Mouse (Mus musculus): ENCODE measurements around the gene Map4k2.

DNA sequence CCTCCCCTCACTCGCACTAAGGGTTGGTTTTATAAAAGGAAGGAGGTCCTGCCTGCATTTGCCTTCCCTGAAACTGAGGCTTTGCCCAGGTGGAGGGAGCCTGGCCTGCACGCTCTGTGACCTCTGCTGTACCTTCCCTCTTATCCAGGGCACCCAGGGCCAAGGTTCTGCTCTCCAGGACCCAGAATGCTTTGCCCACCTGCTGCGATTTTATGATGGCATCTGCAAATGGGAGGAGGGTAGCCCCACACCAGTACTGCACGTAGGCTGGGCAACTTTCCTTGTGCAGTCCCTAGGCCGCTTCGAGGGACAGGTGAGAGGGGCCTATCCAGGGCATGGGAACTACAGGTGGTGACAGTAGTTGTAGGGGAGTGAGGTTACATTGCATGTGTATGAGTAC lies 1.7 kb upstream of the Map4k2 start:
- TF ChIP-seq POLR2A (IDR thresholded peaks at IDR 0.05; ENCODE audit: control insufficient read depth, low read depth, low read length) (no peak), CTCF (IDR thresholded peaks at IDR 0.05; ENCODE audit: control insufficient read depth, insufficient read depth, insufficient replicate concordance, low read depth, low read length) (no peak)

All from testis, adult 2 months (tissue).